21 mouse cellular contexts compared by ENCODE assay signal in the genomic region with DNA sequence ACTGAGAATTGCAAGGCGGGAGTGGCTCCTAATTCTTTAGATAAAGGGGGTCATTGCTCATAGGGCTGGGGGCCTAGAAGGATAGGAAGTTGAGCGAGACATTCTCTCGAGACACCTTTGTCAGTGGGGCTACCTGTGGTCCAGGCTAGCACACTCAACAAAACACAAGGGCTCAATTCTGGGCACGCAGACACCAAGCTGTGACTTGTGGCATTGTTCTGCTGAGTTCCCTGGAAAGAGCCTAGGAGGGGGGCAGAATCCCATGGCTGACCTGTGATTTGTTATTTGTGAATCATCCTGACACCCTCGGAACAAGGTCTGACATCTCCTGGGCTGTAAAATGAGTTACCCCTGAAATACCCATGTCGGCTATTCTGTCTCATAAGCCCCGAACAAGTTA.
DNase-seq lines count a peak whose midpoint lies in the region; ATAC-seq and TF ChIP-seq lines count a peak whose summit lies in the region.
"Had no signal": no experiment of that assay in that cellular context is flagged by ENCODE, and none has a peak within 500 bp of the region (broad histone marks: within the 10 kb centered on the region; RNA-seq: fewer than 3 reads in every experiment).

No protein-coding gene starts in this region.

- peak overlapping the region; percentile 53 for H3K27ac ChIP-seq in midbrain, embryonic 10.5 days (replicated peaks)
- no peak overlapping the region for H3K27ac ChIP-seq in midbrain, embryonic 15.5 days
- peak overlapping the region; percentile 22; the same call in 1 of the 2 replicates for H3K27ac ChIP-seq in forebrain, embryonic 14.5 days (ENCODE audit: low read depth, low read length)
- H3K27ac ChIP-seq: kidney, embryonic 15.5 days; left cerebral cortex, adult 2 months; liver, embryonic 15.5 days; lung, embryonic 15.5 days had no signal

- H3K4me3 ChIP-seq in midbrain, embryonic 10.5 days, result no peak overlapping the region
- no peak overlapping the region for H3K4me3 ChIP-seq in midbrain, embryonic 15.5 days
- H3K4me3 ChIP-seq in E14TG2a.4 (replicated peaks; ENCODE audit: low read length), result peak overlapping the region; percentile 27
- no peak overlapping the region for H3K4me3 ChIP-seq in forebrain, embryonic 14.5 days (ENCODE audit: low read depth, low read length)
- H3K4me3 ChIP-seq: embryonic facial prominence, embryonic 10.5 days; kidney, embryonic 15.5 days; left cerebral cortex, adult 2 months; liver, embryonic 15.5 days; lung, embryonic 15.5 days had no signal

- H3K27me3 ChIP-seq in midbrain, embryonic 10.5 days (ENCODE audit: low read depth, poor library complexity, severe bottlenecking), result peaks cover 23% of the 10 kb centered on the region
- H3K27me3 ChIP-seq in midbrain, embryonic 15.5 days (replicated peaks), result no peaks in the 10 kb centered on the region
- H3K27me3 ChIP-seq in E14TG2a.4 (ENCODE audit: insufficient read depth, low read length), result no peaks in the 10 kb centered on the region
- no peaks in the 10 kb centered on the region for H3K27me3 ChIP-seq in forebrain, embryonic 14.5 days (replicated peaks; ENCODE audit: control insufficient read depth, insufficient read depth, low read length)
- H3K27me3 ChIP-seq: kidney, embryonic 15.5 days; liver, embryonic 15.5 days; lung, embryonic 15.5 days had no signal

- no peak overlapping the region for H3K9ac ChIP-seq in midbrain, embryonic 15.5 days
- no peak overlapping the region for H3K9ac ChIP-seq in forebrain, embryonic 14.5 days (ENCODE audit: low read length)
- H3K9ac ChIP-seq: kidney, embryonic 15.5 days; liver, embryonic 15.5 days; lung, embryonic 15.5 days had no signal

- no peak for ATAC-seq in midbrain, embryonic 15.5 days (replicated peaks)
- ATAC-seq in forebrain, embryonic 14.5 days, result no peak
- ATAC-seq in monocyte, adult 5-6 weeks (replicated peaks; ENCODE audit: insufficient number of reproducible peaks, low FRiP score, low TSS enrichment, poor library complexity, severe bottlenecking), result no peak

- no peaks in the 10 kb centered on the region for H3K36me3 ChIP-seq in midbrain, embryonic 10.5 days
- H3K36me3 ChIP-seq in midbrain, embryonic 15.5 days (replicated peaks), result no peaks in the 10 kb centered on the region
- no peaks in the 10 kb centered on the region for H3K36me3 ChIP-seq in E14TG2a.4 (ENCODE audit: insufficient read depth, low read length)
- H3K36me3 ChIP-seq in forebrain, embryonic 14.5 days (ENCODE audit: control insufficient read depth, insufficient read depth, low read length), result no peaks in the 10 kb centered on the region
- H3K36me3 ChIP-seq: embryonic facial prominence, embryonic 10.5 days; kidney, embryonic 15.5 days; liver, embryonic 15.5 days; lung, embryonic 15.5 days had no signal

- DNase-seq in midbrain, embryonic 10.5 days (ENCODE audit: low spot score), result no peak
- DNase-seq in ES-CJ7 (ENCODE audit: low read depth, low spot score), result peak; percentile 61
- DNase-seq in forebrain, embryonic 14.5 days (ENCODE audit: low spot score), result no peak
- DNase-seq in gastrocnemius, adult 18-20 months (ENCODE audit: low spot score), result no peak
- DNase-seq: adrenal gland, postnatal 25 days; cerebellum, adult 9-10 months; kidney, adult 11 months; kidney, postnatal 4 days; layer of hippocampus, adult 9-11 months; liver; lung, postnatal 4 days; right cerebral cortex, postnatal 14 days had no signal

- WGBS in midbrain, embryonic 10.5 days, result 31% methylated on average over 7 of the region's 7 CpGs
- WGBS in midbrain, embryonic 15.5 days, result 24% methylated on average over 7 of the region's 7 CpGs
- WGBS in forebrain, embryonic 14.5 days, result 10% methylated on average over 7 of the region's 7 CpGs

- no peak overlapping the region for H3K4me2 ChIP-seq in midbrain, embryonic 15.5 days
- H3K4me2 ChIP-seq in forebrain, embryonic 14.5 days (ENCODE audit: low read length), result no peak overlapping the region
- H3K4me2 ChIP-seq: heart, embryonic 11.5 days; liver, embryonic 15.5 days; lung, embryonic 15.5 days had no signal

- no peak for TF ChIP-seq CTCF in E14TG2a.4 (conservative IDR thresholded peaks at IDR 0.05; ENCODE audit: low read length)

- H3K4me1 ChIP-seq in midbrain, embryonic 10.5 days, result peaks cover 26% of the 10 kb centered on the region
- peaks cover 8% of the 10 kb centered on the region; the same call in 1 of the 2 replicates for H3K4me1 ChIP-seq in midbrain, embryonic 15.5 days
- H3K4me1 ChIP-seq in E14TG2a.4 (replicated peaks; ENCODE audit: low read depth, low read length), result peaks cover 39% of the 10 kb centered on the region
- H3K4me1 ChIP-seq in forebrain, embryonic 14.5 days (ENCODE audit: control insufficient read depth, insufficient read depth, low read length), result peaks cover 19% of the 10 kb centered on the region
- H3K4me1 ChIP-seq: liver, embryonic 15.5 days; lung, embryonic 15.5 days had no signal

- H3K9me3 ChIP-seq in midbrain, embryonic 10.5 days (replicated peaks), result no peaks in the 10 kb centered on the region
- no peaks in the 10 kb centered on the region for H3K9me3 ChIP-seq in midbrain, embryonic 15.5 days
- H3K9me3 ChIP-seq in E14TG2a.4 (ENCODE audit: low read length), result peaks cover 9% of the 10 kb centered on the region; the same call in 1 of the 2 replicates
- H3K9me3 ChIP-seq in forebrain, embryonic 14.5 days (replicated peaks; ENCODE audit: control insufficient read depth, low read length), result no peaks in the 10 kb centered on the region
- H3K9me3 ChIP-seq: embryonic facial prominence, embryonic 10.5 days; kidney, embryonic 15.5 days; liver, embryonic 15.5 days; lung, embryonic 15.5 days had no signal
